Mouse (Mus musculus) retina, postnatal 1 day (tissue): ENCODE results near the gene Mas1.

Source experiments
- DNase-seq: peaks from one replicate; pipeline ENCODE4 v3.0.0-alpha.2; 2012

Mas1 gene

DNA sequence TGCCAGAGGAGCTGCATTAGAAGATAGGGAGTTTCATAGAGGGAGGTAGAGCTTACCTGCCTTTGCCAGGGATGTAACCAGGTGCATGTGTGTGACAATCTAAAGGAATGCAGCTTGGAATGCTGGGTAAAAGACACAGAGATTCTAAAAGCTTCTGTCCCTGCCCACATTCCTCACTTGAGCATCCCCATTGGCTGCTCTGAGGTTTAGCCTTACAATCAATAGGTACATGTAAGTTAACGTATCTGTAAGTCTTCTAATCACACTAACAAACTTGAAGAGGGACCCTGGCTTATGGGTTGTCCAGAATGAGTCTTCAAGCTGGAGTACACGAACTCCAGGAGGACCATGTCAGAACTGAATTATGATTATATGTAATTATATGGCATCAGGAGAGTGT is at the start of gene Mas1:
Gene Mas1 (minus strand): TSS at position 101 of the 400 bp plus-strand sequence.
- no peak for DNase-seq

- DNase-seq, result no peak
Observed at GRCm38 (mm10) chr17:12916588-12917380, 48.8 kb upstream of the Mas1 start.

- peak; percentile 100 for DNase-seq
Observed at GRCm38 (mm10) chr17:12915881-12916583, 48.1 kb upstream of the Mas1 start, which contains the start of gene Mrpl18. Gene Mrpl18 (minus strand): TSS chr17:12916345.

DNA sequence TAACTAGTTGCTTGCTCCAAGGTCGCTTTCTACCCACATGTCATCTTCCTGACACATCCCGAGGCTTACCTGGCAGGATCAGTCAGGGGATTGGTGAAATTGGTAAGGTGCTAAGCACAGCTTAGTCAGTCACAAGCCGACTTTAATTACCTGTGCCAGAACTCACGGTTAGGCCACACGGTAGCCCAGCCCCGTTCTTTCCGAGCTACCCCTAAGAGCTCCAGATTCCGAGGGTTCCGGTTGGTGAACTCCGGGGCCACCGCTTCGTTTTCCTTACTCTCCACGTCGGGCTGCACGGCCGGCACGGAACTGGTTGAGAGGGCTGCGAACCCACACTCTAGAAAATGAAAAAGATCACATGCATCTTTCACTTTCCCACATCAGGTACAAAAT is 47.5 kb upstream of the Mas1 start, which contains the start of gene Tcp1:
Gene Tcp1 (plus strand): TSS at position 214 of the 393 bp plus-strand sequence.
- no peak for DNase-seq

GRCm38 (mm10) chr17:12910391-12910790 is 42.4 kb upstream of the Mas1 start:
- no peak for DNase-seq

GRCm38 (mm10) chr17:12909361-12910280 is 41.7 kb upstream of the Mas1 start, which contains the start of gene Pnldc1:
Gene Pnldc1 (minus strand): TSS chr17:12910230.
- DNase-seq, result no peak

DNA sequence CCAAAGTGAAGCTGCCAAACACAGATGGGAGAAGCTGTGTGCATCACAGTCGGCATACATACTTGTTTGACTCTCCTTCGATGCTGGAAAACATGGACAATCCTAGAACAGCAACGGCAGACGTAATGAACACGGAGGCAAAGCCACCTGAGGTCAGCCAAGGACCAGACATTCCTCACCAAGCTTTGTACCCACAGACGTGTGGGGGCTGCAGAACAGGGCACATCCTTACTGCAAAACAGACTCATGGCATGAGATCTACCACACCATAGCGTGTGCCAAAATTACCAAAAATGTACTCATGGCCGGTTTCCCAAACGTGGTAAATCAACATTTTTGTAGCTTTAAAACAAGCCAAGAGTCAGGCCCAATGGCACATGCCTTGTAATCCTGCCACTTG is 38.5 kb upstream of the Mas1 start:
- DNase-seq, result no peak

DNA sequence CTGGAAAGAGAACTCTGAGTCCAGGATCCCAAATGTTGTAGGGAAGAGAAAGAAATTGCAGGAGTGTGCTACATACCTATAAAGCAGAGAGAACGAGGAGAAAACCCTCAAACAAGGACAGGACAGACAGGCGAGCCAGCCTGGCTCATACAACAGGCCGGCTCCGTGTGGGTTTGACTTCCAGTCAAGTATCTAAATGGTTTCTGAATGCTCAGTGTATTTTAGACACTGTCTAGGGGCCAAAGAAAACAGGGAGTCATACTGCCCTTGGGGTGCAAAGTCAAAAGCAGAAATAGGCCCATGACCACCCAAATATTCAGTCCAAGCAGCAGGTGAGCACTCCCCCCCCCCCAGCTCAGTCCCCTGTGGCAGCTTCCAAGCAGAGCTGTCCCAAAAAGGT is 37.9 kb upstream of the Mas1 start:
- DNase-seq, result no peak

DNA sequence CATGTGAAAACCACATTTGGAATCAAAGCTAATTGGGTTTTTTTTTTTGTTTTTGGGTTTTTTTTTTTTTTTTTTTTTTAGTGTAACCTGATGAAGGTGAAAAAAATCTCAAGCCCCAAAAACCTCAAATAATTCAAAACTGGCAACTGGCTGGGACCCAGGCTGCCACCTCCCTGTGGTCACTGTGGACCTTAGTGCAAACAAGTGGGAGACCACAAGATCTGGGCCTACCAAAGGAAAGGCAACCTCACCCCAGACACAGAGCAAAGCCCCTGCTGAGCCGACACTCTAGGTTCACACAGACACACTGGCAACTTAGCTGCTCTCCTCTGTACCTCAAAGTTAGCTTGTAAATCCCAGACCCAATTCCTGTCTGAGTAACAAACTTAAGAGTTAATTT is 36.4 kb upstream of the Mas1 start:
- no peak for DNase-seq

- DNase-seq, result no peak
Observed at GRCm38 (mm10) chr17:12903372-12904333, 35.7 kb upstream of the Mas1 start.

DNA sequence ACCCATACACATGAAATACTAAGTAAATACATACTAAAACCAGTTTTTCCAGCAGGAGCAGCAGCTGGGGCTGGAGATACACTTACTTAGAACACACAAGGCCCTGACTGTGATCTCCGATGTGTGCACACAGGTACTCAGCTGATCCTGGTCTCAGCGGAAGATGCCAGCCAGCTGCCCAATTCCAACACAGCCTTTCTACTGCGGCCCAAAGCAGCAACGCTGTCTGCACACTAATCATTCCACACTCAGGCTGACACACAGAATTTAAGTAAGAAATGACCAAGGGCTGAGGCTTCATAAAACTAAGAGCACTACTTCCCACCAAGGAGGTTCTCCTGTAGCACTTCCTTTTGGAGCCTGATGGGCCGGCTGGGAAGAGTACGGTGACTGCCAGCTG is 34.3 kb upstream of the Mas1 start:
- no peak for DNase-seq

- peak; percentile 10 for DNase-seq
Observed at GRCm38 (mm10) chr17:12898607-12899006, 30.7 kb upstream of the Mas1 start.

DNA sequence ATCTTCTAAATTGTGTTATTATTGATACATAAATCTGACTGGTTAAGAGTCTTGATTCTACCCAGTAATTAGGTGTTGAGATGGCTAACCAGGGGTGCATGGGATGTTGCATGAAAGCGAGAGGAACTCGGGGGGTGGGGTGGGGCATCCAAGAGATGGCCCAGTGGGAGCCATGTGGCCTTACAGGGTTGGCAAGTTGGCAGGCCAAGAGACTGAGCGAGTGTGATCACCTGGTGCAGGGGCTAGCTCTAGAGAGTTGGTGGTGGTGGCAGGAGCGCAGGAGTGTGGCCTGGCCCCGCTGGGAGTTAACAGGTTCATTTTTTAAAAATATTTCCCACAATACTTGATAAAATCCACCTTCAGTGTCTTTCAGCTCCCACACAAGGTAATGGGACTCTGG is 29.7 kb upstream of the Mas1 start:
- DNase-seq, result no peak

DNA sequence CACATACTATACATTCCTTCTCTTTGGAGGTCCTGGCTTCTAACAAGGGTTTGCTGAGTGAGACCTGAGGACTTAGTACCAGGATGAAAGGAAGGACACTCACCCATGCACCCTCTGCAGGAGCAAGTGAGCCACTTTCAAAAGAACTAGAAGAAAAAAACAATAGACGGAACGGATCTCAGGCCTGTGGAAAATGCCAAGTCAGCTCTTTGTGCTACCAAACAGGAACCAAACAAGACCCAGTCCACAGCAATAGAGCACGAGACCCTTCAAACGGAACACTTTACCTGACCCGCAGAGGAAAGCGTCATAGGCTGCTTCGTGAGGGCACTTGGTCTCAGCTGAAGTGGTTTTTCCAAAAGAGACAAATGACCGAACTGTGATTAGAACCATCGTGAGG is 24.1 kb upstream of the Mas1 start:
- DNase-seq, result no peak

- no peak for DNase-seq
Observed at GRCm38 (mm10) chr17:12891054-12891453, 23.1 kb upstream of the Mas1 start.

- no peak for DNase-seq
Observed at GRCm38 (mm10) chr17:12887021-12887775, 19.3 kb upstream of the Mas1 start.

GRCm38 (mm10) chr17:12886620-12887019 is 18.7 kb upstream of the Mas1 start:
- no peak for DNase-seq

- no peak for DNase-seq
Observed at GRCm38 (mm10) chr17:12881216-12881615, 13.3 kb upstream of the Mas1 start.

- peak; percentile 84 for DNase-seq
Observed at GRCm38 (mm10) chr17:12880178-12880577, 12.2 kb upstream of the Mas1 start.

GRCm38 (mm10) chr17:12875734-12876133 is 7.8 kb upstream of the Mas1 start, which contains the start of gene Mrgprh:
Gene Mrgprh (plus strand): TSS chr17:12876034.
- DNase-seq, result no peak
